Mouse (Mus musculus): ENCODE data around the gene Pts.

Gene Pts

DNA sequence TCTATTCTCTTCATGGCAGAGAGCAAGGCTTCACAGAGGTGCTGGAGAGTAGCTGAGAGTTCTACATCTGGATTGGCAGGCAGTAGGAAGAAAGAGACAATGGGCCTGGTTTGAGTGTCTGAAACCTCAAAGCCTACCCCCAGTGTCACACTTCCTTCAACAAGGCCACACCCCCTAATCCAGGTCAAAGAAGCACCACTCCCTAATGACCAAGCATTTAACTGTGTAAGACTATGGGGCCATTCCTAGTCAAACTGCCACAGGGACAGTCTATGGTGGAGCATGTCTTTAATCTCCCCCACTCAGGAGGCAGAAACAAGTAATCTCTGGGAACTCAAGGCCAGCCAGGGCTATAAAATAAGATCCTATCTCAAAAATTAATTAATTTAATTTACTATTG, 37.7 kb downstream of the Pts start:
- DNase-seq (ENCODE audit: low spot score in 2 of 2), result no peak

DNA sequence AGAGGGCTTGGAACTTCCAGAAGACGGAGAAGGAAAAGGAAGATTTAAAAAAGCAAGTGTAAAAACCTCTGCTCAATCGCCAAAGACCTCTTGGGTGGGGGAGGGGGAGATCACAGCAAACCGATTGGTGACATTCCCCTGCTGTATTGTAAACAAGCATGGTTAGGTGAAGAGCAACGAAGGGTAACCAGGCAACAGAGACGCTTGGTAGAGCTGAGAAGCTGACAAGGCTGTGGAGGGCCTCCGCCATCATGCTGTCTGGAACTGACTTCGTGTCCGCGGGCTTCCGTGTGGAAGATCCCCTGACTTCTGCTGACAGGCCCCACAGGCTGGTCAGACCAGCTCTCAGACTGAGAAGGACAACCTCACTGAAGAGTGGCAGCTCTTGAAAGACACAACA, 43.0 kb downstream of the Pts start:
- no peak for DNase-seq (ENCODE audit: low spot score in 2 of 2)

DNA sequence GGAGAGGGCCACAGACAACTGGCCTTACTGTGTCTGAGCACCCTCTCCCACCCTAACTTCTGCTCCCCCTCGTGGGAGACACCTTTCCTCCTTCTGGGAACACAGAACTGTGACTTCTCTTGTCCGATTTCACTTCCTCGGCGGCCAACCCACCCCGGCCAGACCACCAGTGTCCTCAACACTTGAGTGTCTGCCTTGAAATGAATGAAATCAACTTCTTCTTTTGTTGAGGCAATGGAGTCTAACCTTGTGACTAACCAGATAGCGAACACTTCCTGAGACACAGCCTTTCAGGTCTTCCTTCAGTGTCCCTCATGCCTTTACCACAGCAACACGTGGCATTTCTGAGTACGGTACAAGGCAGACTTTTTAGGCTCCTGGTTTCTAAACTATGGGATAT, 45.8 kb downstream of the Pts start:
- no peak for DNase-seq (ENCODE audit: low spot score in 2 of 2)

DNA sequence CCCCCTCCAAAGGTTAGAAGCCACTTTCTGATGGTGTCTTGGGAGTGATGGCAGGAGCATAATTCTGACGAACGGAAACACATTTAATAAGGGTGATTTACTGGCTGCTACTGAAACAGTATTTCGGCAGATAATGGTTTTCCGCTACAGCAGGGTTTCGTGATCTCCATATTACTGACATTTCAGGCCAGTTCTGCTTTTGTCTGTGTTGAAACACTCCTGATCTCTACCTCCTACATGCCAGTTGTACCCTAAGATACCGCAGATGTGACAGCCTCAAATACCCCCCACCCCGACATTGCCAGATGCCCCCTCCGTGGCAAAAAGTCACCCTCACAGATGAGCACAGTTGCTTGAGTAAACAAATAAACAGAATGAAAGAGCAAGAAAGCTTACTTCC, 49.0 kb downstream of the Pts start:
- no peak for DNase-seq (ENCODE audit: low spot score in 2 of 2)

DNA sequence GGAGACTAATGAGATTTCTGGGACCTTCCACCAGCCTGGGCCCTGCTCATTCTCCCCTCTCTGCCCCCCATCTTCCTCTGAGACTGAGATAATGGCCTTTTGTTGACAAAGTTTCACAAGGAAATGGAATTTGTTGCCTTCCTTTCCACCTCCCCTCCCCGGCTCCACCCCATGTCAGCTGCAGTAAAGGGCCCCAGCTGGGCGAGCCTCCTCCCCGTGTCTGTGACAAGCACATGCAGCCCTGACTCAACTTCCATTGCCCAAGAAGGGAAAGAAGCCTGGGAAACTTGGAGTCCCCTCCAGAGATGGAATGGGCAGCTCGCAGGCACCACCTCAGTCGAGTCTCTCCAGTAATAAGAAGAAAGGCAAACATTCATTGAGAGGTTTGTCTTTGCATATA, 49.7 kb downstream of the Pts start:
- DNase-seq (ENCODE audit: low spot score in 2 of 2), result no peak

DNA sequence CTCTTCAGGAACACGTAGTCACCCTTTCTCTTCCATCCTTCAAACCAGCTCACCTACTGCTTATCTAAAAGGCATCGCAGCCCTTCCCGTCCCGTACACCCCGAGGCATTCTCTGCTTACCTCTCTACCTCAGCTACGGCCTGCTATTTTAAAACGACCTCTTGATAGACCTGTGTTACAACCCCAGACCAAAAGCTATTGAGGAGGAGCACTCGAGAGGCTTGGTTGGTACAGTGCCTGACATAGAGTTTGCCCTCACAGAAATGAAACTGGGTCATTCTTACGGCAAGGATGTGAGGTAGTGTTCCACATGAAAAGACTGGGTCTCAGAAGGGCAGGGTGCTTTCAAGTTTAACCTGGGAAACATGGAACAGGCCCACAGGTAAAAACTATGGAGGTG, 51.3 kb downstream of the Pts start:
- DNase-seq (ENCODE audit: low spot score in 2 of 2), result no peak

DNA sequence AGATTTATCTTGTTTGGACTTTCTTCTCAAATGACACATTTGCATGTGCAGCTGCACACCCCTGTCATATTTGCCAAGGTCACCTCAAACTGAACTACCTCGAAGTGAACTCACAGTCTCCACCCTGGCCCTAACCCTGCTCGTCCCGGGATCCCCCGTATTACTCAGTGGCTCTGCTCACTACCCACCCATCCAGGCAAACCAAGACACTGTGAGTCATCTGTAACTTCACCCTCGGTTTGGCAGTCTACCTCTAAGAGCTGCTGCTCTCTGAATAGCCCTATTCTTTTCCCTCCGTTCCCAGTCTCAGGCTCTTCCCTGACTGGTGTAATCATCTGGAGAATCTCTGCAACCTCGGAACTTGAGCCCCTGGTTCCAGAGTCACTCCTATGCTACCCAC, 51.9 kb downstream of the Pts start:
- no peak for DNase-seq (ENCODE audit: low spot score in 2 of 2)

DNA sequence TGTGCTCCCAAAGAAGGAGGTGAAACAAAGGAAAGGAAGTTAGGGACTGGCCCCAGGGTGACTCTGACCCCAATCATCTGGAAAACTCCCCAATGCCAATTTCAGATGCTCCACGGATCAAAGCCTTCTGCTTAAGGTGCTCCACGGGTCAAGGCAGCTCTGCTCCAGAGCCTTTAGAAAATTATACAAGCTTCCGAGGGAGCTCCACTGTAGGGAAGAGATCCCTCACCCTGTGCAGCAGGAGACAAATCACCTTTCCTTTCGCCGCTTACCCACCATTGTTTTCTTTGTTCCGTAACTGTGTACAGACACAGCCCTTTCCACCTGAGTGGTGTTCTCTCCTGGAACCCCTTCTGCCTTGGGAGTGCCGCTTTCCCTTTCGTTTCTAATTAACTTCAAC, 52.8 kb downstream of the Pts start:
- DNase-seq (ENCODE audit: low spot score in 2 of 2), result no peak

DNA sequence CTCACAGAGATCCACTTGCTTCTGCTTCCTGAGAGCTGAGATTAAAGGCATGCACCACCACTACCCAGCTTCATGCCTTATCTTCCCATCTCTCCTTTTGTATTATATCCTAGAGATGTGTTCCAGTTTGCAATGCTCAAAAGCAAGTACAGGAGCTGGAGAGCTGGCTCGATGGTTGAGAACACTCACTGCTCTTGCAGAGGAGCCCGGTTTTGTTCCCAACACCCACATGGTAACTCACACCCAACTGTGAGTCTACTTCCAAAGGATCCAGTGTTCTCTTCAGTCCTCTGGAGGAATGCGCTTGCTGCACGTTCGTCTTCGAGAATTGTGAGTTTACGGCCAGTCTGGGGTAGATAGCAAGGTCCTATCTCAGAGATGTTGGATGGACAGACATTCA, 53.2 kb downstream of the Pts start:
- no peak for DNase-seq (ENCODE audit: low spot score in 2 of 2)
